Mouse (Mus musculus): ENCODE measurements around the gene Aqp11.

DNA sequence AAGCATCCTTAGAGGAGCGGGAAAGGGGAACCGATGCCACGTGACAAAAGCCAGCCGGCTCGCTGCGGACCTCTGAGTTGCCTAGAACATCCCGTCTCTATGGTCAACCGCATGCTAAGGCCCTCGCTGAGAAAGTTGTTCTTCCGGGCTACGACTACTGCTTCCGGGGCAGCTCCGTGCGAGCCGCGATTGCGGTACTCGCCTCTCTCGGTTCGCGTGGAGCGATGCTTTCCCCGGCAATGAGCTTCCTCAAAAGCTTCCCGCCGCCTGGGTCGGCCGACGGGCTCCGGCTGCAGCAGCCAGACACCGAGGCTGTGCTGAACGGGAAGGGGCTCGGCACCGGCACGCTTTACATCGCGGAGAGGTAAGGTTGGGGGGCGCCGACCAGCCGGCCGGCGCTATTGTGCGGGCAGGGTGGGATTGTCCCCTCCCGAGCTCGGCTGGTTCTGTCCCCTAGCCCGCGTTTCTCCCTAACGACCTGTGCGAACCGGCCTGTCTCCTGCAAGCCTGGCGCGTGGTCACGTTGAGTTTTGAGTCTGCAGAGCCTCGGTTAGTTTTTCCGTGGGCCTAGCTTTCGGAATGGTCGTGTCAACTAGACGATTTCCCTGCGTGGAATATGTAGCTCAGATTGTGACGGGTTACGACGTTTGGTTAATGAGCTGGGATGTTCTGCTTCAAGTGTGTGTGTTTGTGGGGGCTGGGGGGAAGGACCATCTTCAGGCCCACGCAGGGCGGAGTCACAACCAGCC, 41.4 kb downstream of the Aqp11 start, which contains the start of gene Clns1a:
- no peak for TF ChIP-seq E2F4 (IDR thresholded peaks at IDR 0.05; ENCODE audit: insufficient read depth)
- no peak for TF ChIP-seq TCF3 (IDR thresholded peaks at IDR 0.05; ENCODE audit: insufficient read length, low read depth)
- TF ChIP-seq POLR2A (IDR thresholded peaks at IDR 0.05; ENCODE audit: insufficient read length, low read depth) = peak; percentile 71
- TF ChIP-seq TCF12 (IDR thresholded peaks at IDR 0.05; ENCODE audit: insufficient read depth, poor library complexity, severe bottlenecking) = no peak
- TF ChIP-seq MAX (IDR thresholded peaks at IDR 0.05; ENCODE audit: low read depth) = peak; percentile 55
- no peak for TF ChIP-seq MYOD1 (IDR thresholded peaks at IDR 0.05; ENCODE audit: control insufficient read depth in 1 of 3, insufficient read length in 2 of 3, low read depth in 2 of 3)
- peak; percentile 80 for TF ChIP-seq POLR2AphosphoS2 (IDR thresholded peaks at IDR 0.05; ENCODE audit: insufficient read length, low read depth)
- TF ChIP-seq USF1 (IDR thresholded peaks at IDR 0.05; ENCODE audit: low read depth) = peak; percentile 87
- no peak for TF ChIP-seq REST (IDR thresholded peaks at IDR 0.05; ENCODE audit: insufficient read depth, insufficient read length)
- peak in 1 of 3 experiments; percentile 36 for TF ChIP-seq MYOG (IDR thresholded peaks at IDR 0.05; ENCODE audit: control insufficient read depth in 1 of 3, insufficient read depth in 1 of 3, insufficient read length in 2 of 3, low read depth in 2 of 3)
- no peak for TF ChIP-seq CEBPB (IDR thresholded peaks at IDR 0.05; ENCODE audit: insufficient read depth, poor library complexity, severe bottlenecking)
- no peak for TF ChIP-seq SRF (IDR thresholded peaks at IDR 0.05; ENCODE audit: control insufficient read depth, insufficient read length, low read depth)

All from myocyte (in vitro differentiated cells).